Mouse (Mus musculus) frontal cortex, adult (tissue): ENCODE results near the gene Dph1.

Experiments
- ATAC-seq: cut with Nextera tagmentation; 2 replicates; pipeline ENCODE4 v1.9.2; 2017; ENCODE audit warnings: mild to moderate bottlenecking, moderate library complexity, mixed read lengths; ENCODE audit not compliant: low TSS enrichment

Dph1 gene

GRCm38 (mm10) chr11:75190905-75191441 lies at the start of gene Dph1:
TSS of gene Dph1 (minus strand) at chr11:75191241.
- ATAC-seq = no peak

- no peak for ATAC-seq
Observed at GRCm38 (mm10) chr11:75240158-75240934, 49.3 kb upstream of the Dph1 start.

GRCm38 (mm10) chr11:75234745-75235144 lies 43.7 kb upstream of the Dph1 start:
- no peak for ATAC-seq

GRCm38 (mm10) chr11:75232434-75232833 lies 41.4 kb upstream of the Dph1 start:
- no peak for ATAC-seq

GRCm38 (mm10) chr11:75231756-75232155 lies 40.7 kb upstream of the Dph1 start:
- ATAC-seq = 0 out of 2 replicates have a peak, but pooled peaks have one; percentile 38

- ATAC-seq = no peak
Observed at GRCm38 (mm10) chr11:75230272-75230760, 39.3 kb upstream of the Dph1 start.

- no peak for ATAC-seq
Observed at GRCm38 (mm10) chr11:75229289-75229688, 38.2 kb upstream of the Dph1 start.

- no peak for ATAC-seq
Observed at GRCm38 (mm10) chr11:75227632-75228031, 36.6 kb upstream of the Dph1 start.

- ATAC-seq = no peak
Observed at GRCm38 (mm10) chr11:75224835-75225234, 33.8 kb upstream of the Dph1 start.

- ATAC-seq = peak; percentile 71; the same call in 1 of the 2 replicates
Observed at GRCm38 (mm10) chr11:75224062-75224461, 33.0 kb upstream of the Dph1 start.

- no peak for ATAC-seq
Observed at GRCm38 (mm10) chr11:75220517-75221145, 29.6 kb upstream of the Dph1 start.

GRCm38 (mm10) chr11:75220115-75220514 lies 29.1 kb upstream of the Dph1 start:
- peak; percentile 47; the same call in 1 of the 2 replicates for ATAC-seq

GRCm38 (mm10) chr11:75214081-75214950 lies 23.3 kb upstream of the Dph1 start:
- ATAC-seq = no peak

- ATAC-seq = no peak
Observed at GRCm38 (mm10) chr11:75213372-75214080, 22.5 kb upstream of the Dph1 start.

GRCm38 (mm10) chr11:75212876-75213275 lies 21.8 kb upstream of the Dph1 start:
- ATAC-seq = no peak

- ATAC-seq = peak; percentile 62
Observed at GRCm38 (mm10) chr11:75212031-75212667, 21.1 kb upstream of the Dph1 start.

GRCm38 (mm10) chr11:75210755-75211154 lies 19.7 kb upstream of the Dph1 start:
- no peak for ATAC-seq

- ATAC-seq = no peak
Observed at GRCm38 (mm10) chr11:75210093-75210492, 19.1 kb upstream of the Dph1 start.

GRCm38 (mm10) chr11:75209363-75209762 lies 18.3 kb upstream of the Dph1 start:
- ATAC-seq = no peak

GRCm38 (mm10) chr11:75206347-75206746 lies 15.3 kb upstream of the Dph1 start:
- ATAC-seq = no peak

GRCm38 (mm10) chr11:75204472-75204871 lies 13.4 kb upstream of the Dph1 start:
- ATAC-seq = no peak
